Mouse (Mus musculus) MEL-GATA-1-ER (cell line): ENCODE measurements around the gene Defb21.

Experiments
- DNase-seq: peaks from one replicate; pipeline ENCODE4 v3.0.0-alpha.2; 2012; ENCODE audit warnings: low read depth; ENCODE audit errors: extremely low read depth

The Defb21 gene

GRCm38 (mm10) chr2:152572114-152572794 lies at the start of gene Defb21:
Gene Defb21, plus strand, starts transcription at chr2:152572744.
- DNase-seq, result no peak

- DNase-seq, result no peak
Measured at GRCm38 (mm10) chr2:152539944-152540710, 32.4 kb upstream of the Defb21 start, which contains the start of gene Defb29. Gene Defb29, minus strand, starts transcription at chr2:152540098.

- no peak for DNase-seq
Measured at GRCm38 (mm10) chr2:152541979-152542378, 30.6 kb upstream of the Defb21 start.

GRCm38 (mm10) chr2:152542897-152543296 lies 29.6 kb upstream of the Defb21 start:
- no peak for DNase-seq

- DNase-seq, result no peak
Measured at GRCm38 (mm10) chr2:152543478-152543877, 29.1 kb upstream of the Defb21 start.

- peak; percentile 26 for DNase-seq
Measured at GRCm38 (mm10) chr2:152544691-152545090, 27.9 kb upstream of the Defb21 start.

- DNase-seq, result no peak
Measured at GRCm38 (mm10) chr2:152548124-152548523, 24.4 kb upstream of the Defb21 start.

GRCm38 (mm10) chr2:152553774-152554423 lies 18.6 kb upstream of the Defb21 start:
- DNase-seq, result no peak

GRCm38 (mm10) chr2:152556655-152557054 lies 15.9 kb upstream of the Defb21 start:
- no peak for DNase-seq

GRCm38 (mm10) chr2:152569038-152569437 lies 3.5 kb upstream of the Defb21 start, which contains the start of gene Gm17416:
Gene Gm17416, plus strand, starts transcription at chr2:152569338.
- DNase-seq, result no peak

- no peak for DNase-seq
Measured at GRCm38 (mm10) chr2:152569881-152570280, 2.7 kb upstream of the Defb21 start.

- DNase-seq, result no peak
Measured at GRCm38 (mm10) chr2:152570313-152570712, 2.2 kb upstream of the Defb21 start.

- DNase-seq, result no peak
Measured at GRCm38 (mm10) chr2:152573484-152573883, 940 bp downstream of the Defb21 start.

GRCm38 (mm10) chr2:152580107-152580506 lies 7.6 kb downstream of the Defb21 start, which contains the start of gene Defb19:
Gene Defb19, minus strand, starts transcription at chr2:152580312.
- DNase-seq, result no peak

- no peak for DNase-seq
Measured at GRCm38 (mm10) chr2:152580612-152581011, 8.1 kb downstream of the Defb21 start.

- DNase-seq, result peak; percentile 39
Measured at GRCm38 (mm10) chr2:152586926-152587560, 14.5 kb downstream of the Defb21 start.

- no peak for DNase-seq
Measured at GRCm38 (mm10) chr2:152588450-152588849, 15.9 kb downstream of the Defb21 start.

GRCm38 (mm10) chr2:152589021-152589420 lies 16.5 kb downstream of the Defb21 start:
- DNase-seq, result no peak

GRCm38 (mm10) chr2:152599299-152599698 lies 26.8 kb downstream of the Defb21 start, which contains the start of gene Defb45:
Gene Defb45, minus strand, starts transcription at chr2:152599399.
- DNase-seq, result no peak

- no peak for DNase-seq
Measured at GRCm38 (mm10) chr2:152600076-152600475, 27.5 kb downstream of the Defb21 start.

GRCm38 (mm10) chr2:152601275-152601960 lies 28.9 kb downstream of the Defb21 start:
- DNase-seq, result no peak
